Mouse (Mus musculus) midbrain, embryonic 16.5 days (tissue): Measurements from ENCODE around the gene Sebox. TPM values are rescaled to one million over a fixed set of nuclear protein-coding genes. Genes with fewer than 3 reads are reported as not detected.

ENCODE experiments used
- polyA plus RNA-seq: library from polyadenylated mRNA; unstranded; fragments of >200 nt; fragmentation: Nextera tagmentation; extraction: Ambion mirVana; gene quantifications from 2 replicates; pipeline ENCODE4 v1.2.1, GENCODE M21; 2015

The Sebox gene
- polyA plus RNA-seq, 1 experiment from 2014 or later = 0.14 TPM

Other genes starting within 250 kb of the Sebox start
- 50.1 and 58.7 TPM in 2 replicates for gene 2610507B11Rik, start 241.7 kb upstream of the Sebox start, polyA plus RNA-seq
- gene BC030499, start 212.6 kb upstream of the Sebox start, polyA plus RNA-seq = 0.15 and 0.25 TPM in 2 replicates
- 4.2 and 6.5 TPM in 2 replicates for gene Spag5, start 201.9 kb upstream of the Sebox start, polyA plus RNA-seq
- 87.2 and 154 TPM in 2 replicates for gene Aldoc, start 180.5 kb upstream of the Sebox start, polyA plus RNA-seq
- 70.7 and 79.0 TPM in 2 replicates for gene Pigs, start 175.0 kb upstream of the Sebox start, polyA plus RNA-seq
- 77.2 and 81.8 TPM in 2 replicates for gene Unc119, start 160.0 kb upstream of the Sebox start, polyA plus RNA-seq
- gene Foxn1, start 116.9 kb upstream of the Sebox start, polyA plus RNA-seq = not detected in 2 replicates
- gene Slc13a2, start 81.2 kb upstream of the Sebox start, polyA plus RNA-seq = not detected in 2 replicates
- 23.0 and 25.6 TPM in 2 replicates for gene Slc46a1, start 37.8 kb upstream of the Sebox start, polyA plus RNA-seq
- 49.9 and 50.7 TPM in 2 replicates for gene Sarm1, start 5.7 kb upstream of the Sebox start, polyA plus RNA-seq
- 115 and 127 TPM in 2 replicates for gene Vtn, start 4.4 kb upstream of the Sebox start, polyA plus RNA-seq
- gene Tmem199, start 8.7 kb downstream of the Sebox start, polyA plus RNA-seq = 95.5 and 96.6 TPM in 2 replicates
- gene Poldip2, start 8.7 kb downstream of the Sebox start, polyA plus RNA-seq = 176 and 184 TPM in 2 replicates
- gene Tnfaip1, start 32.9 kb downstream of the Sebox start, polyA plus RNA-seq = 67.7 and 68.8 TPM in 2 replicates
- 130 and 137 TPM in 2 replicates for gene Ift20, start 32.9 kb downstream of the Sebox start, polyA plus RNA-seq
- gene Tmem97, start 47.3 kb downstream of the Sebox start, polyA plus RNA-seq = 33.8 and 41.7 TPM in 2 replicates
- 26.2 and 27.7 TPM in 2 replicates for gene Nlk, start 193.9 kb downstream of the Sebox start, polyA plus RNA-seq
- gene Ccnq, start 248.3 kb downstream of the Sebox start, polyA plus RNA-seq = 25.2 and 27.8 TPM in 2 replicates